Mouse (Mus musculus) hindbrain, embryonic 10.5 days (tissue): ENCODE data around the gene Bub3. TPM values are rescaled to one million over a fixed set of nuclear protein-coding genes. Genes with fewer than 3 reads are reported as not detected.

Source experiments
- DNase-seq: peaks from one replicate; pipeline ENCODE4 v3.0.0-alpha.2; 2017; ENCODE audit warnings: low spot score
- H3K27ac ChIP-seq: fragments of 300-500 bp; sonication (generic); 2 replicates; pipeline ENCODE4 v1.5.1; 2016; ENCODE audit warnings: mild to moderate bottlenecking, moderate library complexity
- H3K27me3 ChIP-seq: fragments of 300-500 bp; sonication (generic); 2 replicates; pipeline ENCODE4 v1.6.1; 2016; ENCODE audit warnings: mild to moderate bottlenecking; ENCODE audit not compliant: poor library complexity, insufficient read depth, severe bottlenecking
- H3K36me3 ChIP-seq: fragments of 300-500 bp; sonication (generic); 2 replicates; pipeline ENCODE4 v1.6.1; 2016; ENCODE audit warnings: mild to moderate bottlenecking, moderate library complexity
- H3K4me1 ChIP-seq: fragments of 300-500 bp; sonication (generic); replicated peaks from 2 replicates; pipeline ENCODE4 v1.6.1; 2016; ENCODE audit warnings: mild to moderate bottlenecking
- H3K4me3 ChIP-seq: fragments of 300-500 bp; sonication (generic); 2 replicates; pipeline ENCODE4 v1.5.1; 2016; ENCODE audit warnings: mild to moderate bottlenecking, moderate library complexity
- H3K9me3 ChIP-seq: fragments of 300-500 bp; sonication (generic); 2 replicates; pipeline ENCODE4 v1.6.1; 2016; ENCODE audit warnings: mild to moderate bottlenecking, moderate library complexity
- WGBS: fragments of 180-500 bp; shearing (Covaris S2); methylation state at CpG from one replicate; pipeline ENCODE4 v1.1.7; 2016; 5-methylcytosine and 5-hydroxymethylcytosine counted together
- polyA plus RNA-seq: library from polyadenylated mRNA; unstranded; fragments of >200 nt; fragmentation: Nextera tagmentation; extraction: Ambion mirVana; gene quantifications from 2 replicates; pipeline ENCODE4 v1.2.1, GENCODE M21; 2016

Bub3 gene
- polyA plus RNA-seq, 1 experiment from 2014 or later = 306 TPM

GRCm38 (mm10) chr7:131585551-131585950, 25.5 kb downstream of the Bub3 start:
- H3K9me3 ChIP-seq = no peaks in the 10 kb centered on the region
- 93% methylated on average over 5 of the region's 5 CpGs for WGBS
- H3K27ac ChIP-seq = no peak overlapping the region
- peaks cover 23% of the 10 kb centered on the region for H3K27me3 ChIP-seq
- DNase-seq = no peak
- no peaks in the 10 kb centered on the region for H3K36me3 ChIP-seq
- no peak overlapping the region for H3K4me3 ChIP-seq
- H3K4me1 ChIP-seq = no peaks in the 10 kb centered on the region

GRCm38 (mm10) chr7:131597779-131598482, 37.9 kb downstream of the Bub3 start:
- WGBS = 14% methylated on average over 12 of the region's 12 CpGs
- Histone ChIP-seq H3K27ac (peak overlapping the region; percentile 87), H3K4me1 (peaks cover 24% of the 10 kb centered on the region), H3K4me3 (peak overlapping the region; percentile 20), H3K9me3 (no peaks in the 10 kb centered on the region), H3K36me3 (no peaks in the 10 kb centered on the region), H3K27me3 (peaks cover 98% of the 10 kb centered on the region)
- peak; percentile 88 for DNase-seq

- no peak for DNase-seq
- Histone ChIP-seq H3K36me3 (no peaks in the 10 kb centered on the region), H3K4me3 (peak overlapping the region; percentile 20; the same call in 1 of the 2 replicates), H3K4me1 (peaks cover 30% of the 10 kb centered on the region), H3K27ac (peak overlapping the region; percentile 87), H3K27me3 (peaks cover 98% of the 10 kb centered on the region), H3K9me3 (no peaks in the 10 kb centered on the region)
- 3% methylated on average over 5 of the region's 5 CpGs for WGBS
These were observed 38.4 kb downstream of the Bub3 start for GRCm38 (mm10) chr7:131598483-131598824.

GRCm38 (mm10) chr7:131602106-131602505, 42.1 kb downstream of the Bub3 start:
- no peak overlapping the region for H3K27ac ChIP-seq
- H3K36me3 ChIP-seq = no peaks in the 10 kb centered on the region
- WGBS = 83% methylated on average over 7 of the region's 7 CpGs
- no peak overlapping the region for H3K4me3 ChIP-seq
- peaks cover 31% of the 10 kb centered on the region for H3K4me1 ChIP-seq
- no peaks in the 10 kb centered on the region for H3K9me3 ChIP-seq
- peaks cover 92% of the 10 kb centered on the region for H3K27me3 ChIP-seq
- no peak for DNase-seq

DNA sequence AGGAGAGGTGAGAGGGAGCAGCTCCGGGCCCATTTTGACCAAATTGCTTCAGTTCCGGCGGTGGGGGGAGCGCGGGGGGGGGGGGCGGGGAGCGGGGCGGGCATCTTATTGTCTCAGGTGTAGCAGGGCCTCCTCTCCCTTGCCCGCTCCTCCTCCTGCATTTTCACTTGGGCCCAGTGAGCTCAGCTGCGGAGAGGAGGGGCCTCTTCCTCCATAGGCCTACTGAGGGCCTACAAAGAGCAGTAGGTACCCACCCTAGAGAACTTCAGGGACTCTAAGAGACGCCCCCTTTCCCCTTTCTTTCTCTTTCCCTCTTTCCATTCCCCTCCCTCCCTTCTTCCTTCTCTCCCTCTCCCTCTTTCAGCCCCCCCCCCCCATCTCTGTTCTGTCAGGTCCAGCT, 43.2 kb downstream of the Bub3 start:
- no peaks in the 10 kb centered on the region for H3K36me3 ChIP-seq
- no peaks in the 10 kb centered on the region for H3K9me3 ChIP-seq
- H3K4me1 ChIP-seq = peaks cover 20% of the 10 kb centered on the region
- DNase-seq = peak; percentile 11
- peaks cover 83% of the 10 kb centered on the region for H3K27me3 ChIP-seq
- H3K4me3 ChIP-seq = no peak overlapping the region
- peak overlapping the region; percentile 23; the same call in 1 of the 2 replicates for H3K27ac ChIP-seq
- 8% methylated on average over 11 of the region's 11 CpGs for WGBS

GRCm38 (mm10) chr7:131604946-131605345, 44.9 kb downstream of the Bub3 start:
- 91% methylated on average over 10 of the region's 10 CpGs for WGBS
- H3K4me1 ChIP-seq = peaks cover 12% of the 10 kb centered on the region
- H3K9me3 ChIP-seq = no peaks in the 10 kb centered on the region
- peaks cover 66% of the 10 kb centered on the region for H3K27me3 ChIP-seq
- no peaks in the 10 kb centered on the region for H3K36me3 ChIP-seq
- no peak overlapping the region for H3K27ac ChIP-seq
- H3K4me3 ChIP-seq = no peak overlapping the region
- DNase-seq = no peak

GRCm38 (mm10) chr7:131605481-131605880, 45.5 kb downstream of the Bub3 start:
- 71% methylated on average over 4 of the region's 4 CpGs for WGBS
- Histone ChIP-seq H3K4me3 (no peak overlapping the region), H3K4me1 (peaks cover 12% of the 10 kb centered on the region), H3K27ac (no peak overlapping the region), H3K36me3 (no peaks in the 10 kb centered on the region), H3K27me3 (peaks cover 61% of the 10 kb centered on the region), H3K9me3 (no peaks in the 10 kb centered on the region)
- DNase-seq = no peak

DNA sequence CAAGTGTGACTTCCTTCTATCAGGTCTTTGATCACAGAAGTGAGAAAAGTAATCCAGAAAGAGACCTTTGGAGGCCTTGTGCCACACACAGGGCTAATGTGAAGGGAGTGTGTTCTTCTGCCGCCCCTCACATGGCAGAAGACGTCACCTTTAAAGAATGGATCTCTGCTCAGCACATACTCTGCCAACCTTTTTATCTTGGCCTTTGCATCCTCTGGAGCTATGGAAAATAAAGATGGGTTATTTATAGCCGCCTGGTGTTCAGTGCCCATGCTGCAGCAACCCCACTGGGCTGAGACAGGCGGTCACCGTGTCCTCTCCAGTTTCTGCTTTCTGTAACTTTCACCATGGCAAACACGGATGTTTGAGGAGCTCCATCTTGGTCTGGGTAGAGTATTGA, 48.0 kb downstream of the Bub3 start:
- peaks cover 35% of the 10 kb centered on the region for H3K27me3 ChIP-seq
- WGBS = 91% methylated on average over 6 of the region's 6 CpGs

DNA sequence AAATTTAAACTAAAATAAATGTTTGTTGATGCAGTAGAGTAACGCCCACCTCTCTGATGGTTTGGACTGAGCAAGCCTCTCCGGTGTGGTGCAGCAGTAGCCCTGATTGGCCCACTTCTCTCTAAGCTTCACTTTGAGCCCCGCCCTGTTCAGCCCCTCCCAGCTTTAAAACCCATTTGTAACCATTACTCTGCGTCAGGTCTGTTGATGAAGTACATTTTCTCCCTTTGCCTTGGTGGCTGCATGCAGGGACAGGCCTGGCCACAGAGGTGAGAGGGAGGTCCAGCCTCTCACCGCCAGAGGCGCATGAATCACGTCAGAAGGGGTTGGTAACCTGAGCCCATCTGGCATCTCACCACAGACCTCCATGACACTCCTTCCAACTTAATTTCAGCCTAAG, 49.7 kb downstream of the Bub3 start:
- H3K36me3 ChIP-seq = no peaks in the 10 kb centered on the region
- no peaks in the 10 kb centered on the region for H3K9me3 ChIP-seq
- H3K4me3 ChIP-seq = no peak overlapping the region
- peaks cover 21% of the 10 kb centered on the region for H3K27me3 ChIP-seq
- H3K4me1 ChIP-seq = no peaks in the 10 kb centered on the region
- DNase-seq = peak; percentile 40
- no peak overlapping the region for H3K27ac ChIP-seq
- WGBS = 39% methylated on average over 7 of the region's 7 CpGs

More for the DNA sequence above, 48.0 kb downstream of the Bub3 start:
- DNase-seq = no peak
- Histone ChIP-seq H3K27ac (no peak overlapping the region), H3K4me1 (peaks cover 5% of the 10 kb centered on the region), H3K4me3 (no peak overlapping the region), H3K36me3 (no peaks in the 10 kb centered on the region), H3K9me3 (no peaks in the 10 kb centered on the region)

Other genes starting within 250 kb of the Bub3 start
- gene Cuzd1, start 237.9 kb upstream of the Bub3 start, polyA plus RNA-seq = not detected in 2 replicates
- gene Fam24b, start 230.7 kb upstream of the Bub3 start, polyA plus RNA-seq = not detected in 2 replicates
- not detected in 2 replicates for gene Fam24a, start 226.4 kb upstream of the Bub3 start, polyA plus RNA-seq
- 20.8 and 21.5 TPM in 2 replicates for gene 2310057M21Rik, start 197.5 kb upstream of the Bub3 start, polyA plus RNA-seq
- 68.1 and 70.9 TPM in 2 replicates for gene Pstk, start 189.1 kb upstream of the Bub3 start, polyA plus RNA-seq
- 15.2 and 16.3 TPM in 2 replicates for gene Ikzf5, start 149.7 kb upstream of the Bub3 start, polyA plus RNA-seq
- gene Acadsb, start 149.6 kb upstream of the Bub3 start, polyA plus RNA-seq = 63.0 and 68.4 TPM in 2 replicates
- 0.61 and 0.93 TPM in 2 replicates for gene Hmx3, start 17.4 kb upstream of the Bub3 start, polyA plus RNA-seq
- gene Hmx2, start 11.4 kb upstream of the Bub3 start, polyA plus RNA-seq = 0.91 and 1.2 TPM in 2 replicates